Mouse (Mus musculus): ENCODE measurements at regions not wholly inside any gene's neighbourhood (a gene's known extent, or its start where the extent isn't known, plus 50 kb on each side); places are given as distances from the start of the nearest gene placed in this dataset.

DNA sequence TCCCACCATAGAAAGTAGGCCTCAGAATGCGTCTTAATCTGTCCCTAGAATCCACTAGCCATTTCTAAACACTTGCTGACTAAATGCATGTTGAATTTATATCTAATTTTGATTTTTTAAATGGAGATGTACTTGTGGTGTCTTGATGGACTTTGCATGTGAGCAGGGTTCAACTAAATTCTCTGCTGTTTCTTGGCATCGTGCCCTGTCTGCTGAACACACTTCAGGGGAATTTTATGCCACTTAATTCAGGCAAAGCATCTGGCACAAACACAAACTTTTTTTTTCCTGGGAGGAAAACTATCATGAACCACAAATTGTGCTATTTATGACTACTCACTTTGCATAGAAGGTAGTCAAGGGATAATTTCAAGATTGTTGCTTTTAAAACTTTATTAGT is 87.7 kb downstream of the Stc2 start:
- DNase-seq (ENCODE audit: low spot score): no peak

DNA sequence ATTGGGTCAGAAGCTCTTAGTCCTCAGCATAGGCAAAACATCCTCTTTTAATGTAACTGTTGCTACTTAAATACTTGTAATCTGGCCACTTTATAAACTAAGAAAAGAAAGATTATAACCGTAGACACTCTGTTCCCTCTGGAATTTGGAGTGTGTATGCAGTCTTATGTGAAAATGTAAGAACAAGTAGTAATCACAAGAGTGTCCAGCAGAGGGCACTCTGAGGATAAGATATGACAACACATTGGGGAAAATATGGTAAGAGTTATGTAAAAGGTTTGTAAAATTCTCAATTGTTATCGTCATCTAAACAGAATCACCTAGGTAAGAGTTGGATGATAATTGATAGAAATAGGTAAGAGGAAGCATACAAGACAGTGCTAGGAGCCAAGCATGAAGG is 66.2 kb upstream of the Gm17332 start:
- H3K4me3 ChIP-seq: no peak overlapping the region
- peak; percentile 27 for DNase-seq (ENCODE audit: low spot score)
- no peaks in the 10 kb centered on the region for H3K4me1 ChIP-seq
- WGBS: 38% methylated on average over 2 of the region's 2 CpGs
- H3K9me3 ChIP-seq (replicated peaks): no peaks in the 10 kb centered on the region
- H3K36me3 ChIP-seq: no peaks in the 10 kb centered on the region
- no peak overlapping the region for H3K27ac ChIP-seq (replicated peaks)
- no peaks in the 10 kb centered on the region for H3K27me3 ChIP-seq (ENCODE audit: low read depth, poor library complexity, severe bottlenecking)

More for the DNA sequence above, 87.7 kb downstream of the Stc2 start:
- Histone ChIP-seq H3K36me3 (no peaks in the 10 kb centered on the region), H3K4me1 (no peaks in the 10 kb centered on the region), H3K27ac (replicated peaks) (no peak overlapping the region), H3K9me3 (replicated peaks) (no peaks in the 10 kb centered on the region), H3K4me3 (no peak overlapping the region), H3K27me3 (ENCODE audit: low read depth, poor library complexity, severe bottlenecking) (no peaks in the 10 kb centered on the region)
- WGBS: 84% methylated on average over 2 of the region's 2 CpGs
